Mouse (Mus musculus) cortical plate, adult 2 months (tissue): ENCODE data around the gene Rfx7.

ENCODE experiments used
- CTCF ChIP-seq: fragments of 200-500 bp; IDR thresholded peaks from 2 replicates; pipeline ENCODE4 v1.5.1; 2011; ENCODE audit warnings: mild to moderate bottlenecking, control low read depth, low read length; ENCODE audit not compliant: insufficient read depth; ENCODE audit errors: extremely low read depth
- POLR2A ChIP-seq: fragments of 200-500 bp; IDR thresholded peaks from 2 replicates; pipeline ENCODE4 v1.6.1; 2011; ENCODE audit warnings: mild to moderate bottlenecking, low read length, control low read depth; ENCODE audit not compliant: insufficient read depth; ENCODE audit errors: extremely low read depth

GRCm38 (mm10) chr9:72649781-72650180 lies 117.7 kb downstream of the Rfx7 start:
- no peak for TF ChIP-seq CTCF
- TF ChIP-seq POLR2A, result no peak
